Mouse (Mus musculus) heart, adult 10 weeks (tissue): Measurements from ENCODE around the gene Tubgcp6. TPM values are rescaled to one million over a fixed set of nuclear protein-coding genes. Genes with fewer than 3 reads are reported as not detected.

Source experiments
- polyA plus RNA-seq: library from polyadenylated mRNA; stranded (reverse); fragments of 350-450 nt; fragmentation: Illumina TruSeq; extraction: RNeasy Lipid Tissue Mini Kit (QIAGEN cat#74804); gene quantifications from one replicate; pipeline ENCODE4 v1.2.3, GENCODE M21; 2014; ENCODE audit warnings: low read depth, low replicate concordance

The Tubgcp6 gene
- polyA plus RNA-seq = 9.0 TPM

GRCm38 (mm10) chr15:89122649-89123366 lies at the start of gene Tubgcp6:
Gene Tubgcp6 (minus strand): TSS chr15:89123112.

DNA sequence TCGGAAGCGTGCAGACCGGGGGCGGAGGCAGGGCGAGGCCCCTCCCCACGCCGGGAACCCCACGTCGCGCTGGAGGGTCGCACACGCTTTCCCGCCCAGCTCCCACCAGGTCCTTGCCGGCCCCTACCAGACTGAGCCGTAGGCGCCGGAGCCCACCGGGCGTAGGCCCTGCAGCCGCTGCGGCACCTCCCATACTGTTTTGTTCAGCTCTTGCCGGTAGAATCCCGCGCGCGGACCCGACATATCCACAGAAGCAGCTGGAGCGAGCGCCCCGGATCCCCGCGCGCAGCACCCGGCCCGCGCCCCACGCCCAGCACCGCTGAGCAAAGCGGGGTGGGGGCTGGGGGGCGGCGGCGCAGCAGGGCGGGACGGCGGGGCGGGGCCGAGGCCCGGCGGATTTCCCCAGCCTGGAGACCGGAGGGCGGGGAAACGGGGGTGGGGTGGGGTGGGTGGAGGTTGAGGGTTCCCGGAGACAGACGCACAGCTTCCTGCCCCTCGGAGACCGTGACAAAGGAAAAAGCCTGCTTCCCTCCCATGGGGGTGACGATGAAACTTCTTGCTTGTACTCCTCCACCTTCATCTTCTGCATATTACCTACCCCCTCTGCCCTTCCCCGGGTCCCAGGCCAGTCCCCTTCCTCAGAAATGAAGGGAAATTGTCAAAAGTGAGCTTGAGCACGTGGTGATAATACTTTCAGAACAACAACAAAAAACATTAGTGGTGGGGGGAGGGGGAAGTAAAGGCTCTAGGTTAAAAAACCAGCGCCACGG lies 26.5 kb upstream of the Tubgcp6 start, which contains the start of gene Mapk11:
Mapk11 (minus strand) TSS at position 358 of the 770 bp plus-strand sequence.

GRCm38 (mm10) chr15:89140659-89141252 lies 17.8 kb upstream of the Tubgcp6 start, which contains the start of gene Mapk12:
Gene Mapk12 (minus strand): TSS chr15:89140703.

GRCm38 (mm10) chr15:89128382-89129350 lies 5.8 kb upstream of the Tubgcp6 start, which contains the start of gene Hdac10:
Gene Hdac10 (minus strand): TSS chr15:89128700.

DNA sequence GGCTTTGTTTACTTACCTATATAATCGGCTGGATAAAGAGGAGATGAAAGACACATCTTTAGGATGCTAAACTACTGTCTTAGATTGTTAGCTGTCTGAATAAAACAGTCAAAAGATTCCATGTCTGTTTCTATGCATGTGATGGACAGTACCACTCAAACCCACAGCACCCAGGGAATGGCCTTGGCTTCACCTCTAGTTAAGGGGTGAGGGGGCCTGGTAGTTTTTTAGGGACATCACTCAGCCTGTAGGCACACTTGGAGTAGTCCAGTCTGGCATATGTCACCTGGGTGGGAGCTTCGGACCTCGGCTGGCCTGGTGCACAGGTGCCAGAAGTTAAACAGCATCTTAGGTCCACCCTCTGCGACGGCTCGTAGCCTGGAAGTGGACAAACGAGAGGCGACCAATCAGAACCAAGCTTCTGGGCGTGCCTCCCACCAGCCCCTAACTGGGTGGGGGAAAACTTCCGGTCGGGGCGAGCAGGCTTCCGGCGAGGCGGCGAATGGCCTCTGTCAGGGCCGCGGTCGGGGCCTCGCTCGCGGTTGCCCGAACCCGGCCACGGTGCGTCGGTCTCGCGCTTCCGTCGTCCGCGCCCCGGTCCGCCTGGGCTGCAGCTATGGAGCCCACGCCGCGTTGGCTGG lies 34.2 kb downstream of the Tubgcp6 start, which contains the start of gene Selenoo:
Selenoo (plus strand) TSS at position 478 of the 641 bp plus-strand sequence.

DNA sequence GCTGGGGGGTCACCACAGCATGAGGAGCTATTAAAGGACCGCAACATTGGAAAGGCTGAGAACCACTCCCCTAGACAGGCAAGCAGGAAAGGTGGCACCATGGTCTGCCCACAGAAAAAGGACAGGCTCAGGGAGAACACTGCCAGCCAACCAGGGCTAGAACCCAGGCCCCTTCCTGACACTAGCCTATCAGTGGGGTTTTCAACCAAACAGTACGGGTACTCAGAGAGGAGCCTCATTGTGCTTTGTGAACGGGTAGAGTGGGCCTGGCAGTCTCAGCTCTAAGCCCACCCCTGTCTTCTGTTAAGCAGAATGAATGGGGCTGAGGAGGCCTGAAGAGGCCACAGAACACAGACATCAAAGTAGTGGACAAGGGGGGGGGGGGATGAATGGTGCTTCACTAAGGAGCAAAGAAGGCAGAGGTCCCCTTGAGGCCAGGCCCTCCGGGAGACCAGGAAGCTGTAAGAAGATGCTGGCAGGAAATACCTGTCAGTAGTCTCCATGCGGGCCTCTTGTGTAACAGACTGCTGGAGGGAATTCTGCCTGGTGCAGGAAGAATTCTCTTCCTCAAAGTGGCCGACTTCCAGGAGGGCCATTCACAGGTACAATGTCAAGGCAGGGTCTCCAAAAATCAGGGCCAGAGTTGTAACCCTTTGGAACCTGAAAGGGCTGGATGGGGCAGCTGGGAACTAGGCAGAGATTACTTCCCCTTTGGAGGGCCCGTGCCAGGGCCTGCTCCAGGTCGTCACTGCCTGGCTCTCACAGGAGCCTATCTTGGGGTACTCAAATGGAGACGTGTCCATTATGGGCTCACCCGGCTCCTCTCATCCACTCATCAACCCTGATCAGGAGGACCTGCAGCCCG lies 48.1 kb downstream of the Tubgcp6 start, which contains the start of gene Trabd:
Trabd (plus strand) TSS at position 512 of the 865 bp plus-strand sequence.

DNA sequence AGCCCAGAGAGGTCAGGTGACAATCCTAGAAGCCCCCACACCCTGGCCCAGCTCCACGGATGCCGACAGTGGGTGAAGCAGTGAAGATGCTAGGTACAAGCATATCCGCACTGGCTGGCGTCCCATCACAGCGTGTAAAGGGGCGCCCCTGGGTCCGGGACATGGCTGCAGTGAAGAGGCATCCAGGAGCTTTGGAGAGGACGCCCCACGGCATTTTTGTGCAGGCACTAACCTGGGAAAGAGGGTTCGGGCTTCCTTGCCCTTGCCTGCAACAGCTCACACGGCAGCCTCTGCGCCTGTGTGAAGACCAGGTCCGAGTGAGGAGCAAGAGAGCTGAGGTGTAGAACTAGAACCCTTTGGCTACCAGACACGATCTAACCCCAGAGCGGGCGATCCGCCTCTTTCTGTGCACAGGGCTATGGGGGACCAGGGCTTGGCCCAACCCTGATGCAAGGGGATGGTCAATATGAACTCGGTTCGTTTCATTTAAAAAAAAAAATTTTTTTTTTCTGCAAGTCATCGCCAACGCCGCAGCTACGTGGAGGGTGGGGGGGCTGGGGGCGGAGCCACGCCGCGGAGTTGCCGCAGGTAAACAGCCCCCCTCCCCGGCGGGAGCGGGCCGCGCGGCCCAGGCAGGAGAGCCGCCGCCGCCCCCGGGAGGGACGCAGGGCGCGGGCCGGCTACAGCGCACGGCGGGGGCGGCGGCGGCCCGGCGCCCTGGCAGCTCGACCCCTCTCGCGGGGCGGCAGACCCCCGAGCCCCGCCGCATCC lies 63.6 kb downstream of the Tubgcp6 start, which contains the start of gene Panx2:
Panx2 (plus strand) TSS at position 574 of the 771 bp plus-strand sequence.

Other genes with a start within 250 kb of the Tubgcp6 start
- not detected for gene Ttll8, start 168.7 kb downstream of the Tubgcp6 start, polyA plus RNA-seq
- not detected for gene Mlc1, start 144.1 kb downstream of the Tubgcp6 start, polyA plus RNA-seq
- gene Mov10l1, start 140.2 kb downstream of the Tubgcp6 start, polyA plus RNA-seq = 68.0 TPM
- gene Panx2, start 63.4 kb downstream of the Tubgcp6 start, polyA plus RNA-seq = 1.3 TPM
- 42.8 TPM for gene Trabd, start 48.0 kb downstream of the Tubgcp6 start, polyA plus RNA-seq
- gene Selenoo, start 34.0 kb downstream of the Tubgcp6 start, polyA plus RNA-seq = 18.2 TPM
- 12.0 TPM for gene Hdac10, start 5.6 kb upstream of the Tubgcp6 start, polyA plus RNA-seq
- gene Mapk12, start 17.6 kb upstream of the Tubgcp6 start, polyA plus RNA-seq = 34.4 TPM
- 3.5 TPM for gene Mapk11, start 26.5 kb upstream of the Tubgcp6 start, polyA plus RNA-seq
- gene Plxnb2, start 57.7 kb upstream of the Tubgcp6 start, polyA plus RNA-seq = 81.6 TPM
- gene Dennd6b, start 73.4 kb upstream of the Tubgcp6 start, polyA plus RNA-seq = 16.5 TPM
- 49.4 TPM for gene Ppp6r2, start 88.4 kb upstream of the Tubgcp6 start, polyA plus RNA-seq
- gene Sbf1, start 192.2 kb upstream of the Tubgcp6 start, polyA plus RNA-seq = 45.0 TPM
- not detected for gene Adm2, start 199.6 kb upstream of the Tubgcp6 start, polyA plus RNA-seq
- gene Miox, start 211.3 kb upstream of the Tubgcp6 start, polyA plus RNA-seq = not detected
- gene Lmf2, start 232.5 kb upstream of the Tubgcp6 start, polyA plus RNA-seq = 25.2 TPM
- gene Ncaph2, start 232.6 kb upstream of the Tubgcp6 start, polyA plus RNA-seq = 46.5 TPM